Mouse (Mus musculus): Measurements from ENCODE around the gene Gpr89.

GRCm38 (mm10) chr3:96937606-96938005 is 32.5 kb upstream of the Gpr89 start:
- TF ChIP-seq GATA1 (IDR thresholded peaks at IDR 0.05; ENCODE audit: low read length) (no peak), TAL1 (IDR thresholded peaks at IDR 0.05; ENCODE audit: low read length) (no peak)

Data from erythroblast, embryonic 14.5 days (primary cell).